Mouse (Mus musculus) megakaryocyte, embryonic 14.5 days (primary cell): ENCODE results near the gene Palm. TPM values are rescaled to one million over a fixed set of nuclear protein-coding genes. Genes with fewer than 3 reads are reported as not detected.
"Not testable (repeated sequence)": the region's sequence is repeated elsewhere in the genome, so short reads cannot be mapped to it uniquely, and the experiment has no call there.

Source experiments
- H3K27me3 ChIP-seq: replicated peaks from 2 replicates; pipeline ENCODE3; 2012; ENCODE audit warnings: inconsistent platforms
- H3K36me3 ChIP-seq: replicated peaks from 2 replicates; pipeline ENCODE3; 2012; ENCODE audit warnings: low read length, inconsistent platforms, mixed read lengths
- H3K4me1 ChIP-seq: 2 replicates; pipeline ENCODE4 v1.6.1; 2012; ENCODE audit warnings: inconsistent platforms
- H3K4me3 ChIP-seq: replicated peaks from 2 replicates; pipeline ENCODE3; 2012; ENCODE audit warnings: moderate library complexity, mild to moderate bottlenecking, inconsistent platforms
- H3K9me3 ChIP-seq: 2 replicates; pipeline ENCODE4 v1.6.1; 2012; ENCODE audit warnings: inconsistent platforms
- FLI1 ChIP-seq: IDR thresholded peaks from 2 replicates; pipeline ENCODE4 v1.6.1; 2012; ENCODE audit warnings: low read length, inconsistent platforms, mixed read lengths
- GATA1 ChIP-seq: IDR thresholded peaks from 3 replicates; pipeline ENCODE4 v1.6.1; 2012; ENCODE audit warnings: mixed read lengths, low read length, inconsistent platforms, borderline replicate concordance
- polyA plus RNA-seq: library from polyadenylated mRNA; stranded (reverse); fragments of >175 nt; gene quantifications from 2 replicates; pipeline ENCODE4 v1.2.3, GENCODE M21; 2012; ENCODE audit warnings: low replicate concordance; ENCODE audit not compliant: insufficient read depth

Gene Palm
- polyA plus RNA-seq: 39.0 and 54.6 TPM in 2 replicates

DNA sequence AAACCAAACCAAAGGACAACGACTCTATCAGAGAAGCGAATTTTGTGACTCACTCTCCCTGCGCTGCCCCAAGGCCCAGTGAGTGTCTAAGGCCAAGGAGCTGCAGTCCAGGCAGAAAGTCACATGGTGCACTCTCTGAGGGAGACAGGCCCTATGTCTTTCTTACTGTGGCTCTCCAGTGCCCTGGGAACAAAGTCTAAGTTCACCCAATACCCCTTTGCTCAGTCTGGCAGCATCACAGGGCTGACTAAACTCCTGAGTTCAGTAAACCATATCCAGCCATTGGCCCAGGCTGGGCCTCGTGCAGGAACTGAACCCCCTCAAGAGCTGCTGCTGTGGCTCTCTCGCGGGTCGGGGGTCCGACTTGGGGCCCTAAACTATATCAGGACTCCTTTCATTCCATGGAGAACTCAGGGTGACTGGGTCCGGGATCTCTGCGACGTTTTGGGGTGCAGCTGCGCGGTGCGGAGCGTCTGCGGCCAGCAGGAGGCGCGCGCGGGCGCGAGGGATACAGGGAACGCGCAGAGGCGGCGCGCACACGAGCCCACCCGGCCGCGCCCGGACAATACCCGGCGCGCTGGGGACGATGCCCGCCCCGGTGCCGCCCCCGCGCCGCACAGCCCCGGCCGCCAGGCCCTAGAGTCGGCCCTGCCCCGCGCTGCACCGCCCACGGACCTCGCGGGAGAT is at the start of gene Palm:
Gene Palm, plus strand, starts transcription at position 522 of the 687 bp plus-strand sequence.
- Histone ChIP-seq H3K4me1 (peaks cover 61% of the 10 kb centered on the region), H3K36me3 (no peaks in the 10 kb centered on the region), H3K27me3 (peaks cover 26% of the 10 kb centered on the region), H3K4me3 (peak within 1 kb of the TSS; percentile 93), H3K9me3 (peaks cover 2% of the 10 kb centered on the region; the same call in 1 of the 2 replicates)
- no peak for TF ChIP-seq FLI1
- no peak for TF ChIP-seq GATA1

DNA sequence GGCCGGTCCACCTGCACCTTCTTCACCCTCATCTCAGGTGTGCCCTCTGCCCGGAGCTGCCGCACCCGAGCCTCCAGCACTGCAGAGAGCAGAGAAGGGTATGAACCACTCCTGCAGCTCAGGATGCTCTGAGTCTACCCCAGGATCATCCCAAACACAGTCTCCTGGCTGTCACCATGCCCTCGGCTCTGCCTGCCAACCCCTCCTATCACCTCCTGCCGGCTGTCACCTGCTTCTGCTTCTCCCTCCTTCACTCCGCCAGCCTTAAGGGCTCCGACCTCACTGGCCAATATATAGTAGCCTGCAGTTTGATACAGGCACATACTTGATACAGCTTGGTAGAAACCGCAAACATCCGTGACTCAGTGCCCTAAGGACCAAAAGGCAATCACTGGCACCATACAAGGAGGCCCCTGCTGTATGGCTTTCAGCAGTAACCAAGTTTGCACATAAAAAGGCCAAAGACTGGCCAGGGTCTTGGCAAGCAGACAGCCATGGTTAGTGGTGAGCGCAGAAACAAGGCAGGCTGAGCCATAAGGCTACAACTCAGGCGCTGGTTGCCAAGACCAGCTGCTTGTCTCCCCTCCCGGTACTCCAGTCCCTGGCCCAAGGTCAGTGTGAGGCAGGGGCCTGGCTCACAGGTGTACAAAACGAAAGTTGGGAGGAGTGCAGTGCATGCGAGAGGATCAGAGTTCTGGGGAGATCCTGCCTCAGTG is 49.6 kb upstream of the Palm start:
- TF ChIP-seq GATA1: no peak
- no peak for TF ChIP-seq FLI1
- peaks cover 39% of the 10 kb centered on the region for H3K4me1 ChIP-seq
- no peaks in the 10 kb centered on the region for H3K27me3 ChIP-seq
- no peak overlapping the region for H3K4me3 ChIP-seq
- peaks cover 57% of the 10 kb centered on the region for H3K36me3 ChIP-seq
- H3K9me3 ChIP-seq: no peaks in the 10 kb centered on the region

DNA sequence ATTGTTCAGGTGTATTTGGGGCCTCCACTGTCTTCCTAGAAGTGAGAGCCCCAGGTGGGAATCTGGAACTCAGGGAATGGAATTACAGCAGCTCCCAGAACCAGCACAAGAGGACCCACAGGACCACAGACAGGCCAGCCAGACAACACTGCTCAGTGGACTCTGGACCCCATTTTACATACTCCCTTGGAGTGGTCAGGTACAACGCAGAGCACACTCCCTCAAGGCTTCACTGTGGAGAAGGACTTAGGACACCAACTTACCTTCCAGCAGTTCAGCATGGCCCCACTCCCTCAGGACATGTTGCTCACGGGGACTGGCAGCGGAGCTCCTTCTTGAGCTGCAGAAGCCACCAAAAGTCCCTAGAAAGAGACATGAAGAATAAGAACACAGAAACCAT is 48.0 kb upstream of the Palm start:
- TF ChIP-seq FLI1: no peak
- Histone ChIP-seq H3K4me1 (peaks cover 34% of the 10 kb centered on the region), H3K27me3 (no peaks in the 10 kb centered on the region), H3K36me3 (peaks cover 41% of the 10 kb centered on the region), H3K9me3 (no peaks in the 10 kb centered on the region), H3K4me3 (peak overlapping the region; percentile 90)

DNA sequence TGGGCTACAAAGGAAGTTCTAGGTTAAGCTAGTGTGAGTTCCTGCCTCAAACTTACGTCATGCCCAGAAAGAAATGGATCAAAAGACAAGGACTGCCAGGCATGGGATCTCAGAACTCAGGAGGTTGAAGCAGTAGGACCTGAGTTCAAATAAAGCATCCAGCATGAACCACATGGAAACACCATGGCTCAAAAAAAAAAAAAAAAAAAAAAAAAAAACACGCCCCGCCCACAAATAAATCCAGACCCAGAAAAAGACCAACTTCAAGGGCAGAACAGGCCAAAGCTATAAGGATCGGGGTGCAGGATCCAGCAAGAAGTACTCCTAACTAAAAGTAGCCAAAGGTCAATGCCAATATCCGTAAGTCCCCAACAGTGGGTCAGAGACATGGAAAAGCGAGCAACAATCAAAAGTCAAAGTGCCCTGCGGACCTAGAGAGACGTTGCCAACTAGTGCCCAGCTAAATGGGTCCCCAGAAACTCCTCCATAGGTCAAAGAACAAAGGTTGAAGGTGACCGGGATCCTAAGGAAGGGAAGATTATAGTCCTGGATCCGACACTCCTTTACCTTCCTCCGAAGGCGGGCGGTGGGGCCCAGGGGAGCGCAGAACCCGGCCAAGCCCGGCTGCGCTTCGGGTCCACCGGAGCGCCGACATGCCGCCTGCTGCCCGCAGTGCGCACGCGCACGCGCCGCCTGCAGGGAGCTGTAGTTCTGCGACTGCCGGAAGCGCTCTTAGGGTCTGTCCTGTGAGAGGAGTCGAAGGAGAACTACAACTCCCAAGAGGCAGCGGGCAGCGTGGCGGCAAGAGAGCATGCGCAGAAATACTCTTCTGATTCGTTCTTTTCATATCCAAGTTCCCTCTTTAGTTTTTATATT is 47.2 kb upstream of the Palm start, which contains the start of gene Polrmt:
Gene Polrmt, minus strand, starts transcription at position 684 of the 876 bp plus-strand sequence.
- H3K36me3 ChIP-seq: peaks cover 33% of the 10 kb centered on the region
- TF ChIP-seq GATA1 (no peak), FLI1 (no peak)
- peaks cover 35% of the 10 kb centered on the region for H3K4me1 ChIP-seq
- H3K4me3 ChIP-seq: peak within 1 kb of the TSS; percentile 90
- peaks cover 2% of the 10 kb centered on the region for H3K27me3 ChIP-seq
- no peaks in the 10 kb centered on the region for H3K9me3 ChIP-seq

DNA sequence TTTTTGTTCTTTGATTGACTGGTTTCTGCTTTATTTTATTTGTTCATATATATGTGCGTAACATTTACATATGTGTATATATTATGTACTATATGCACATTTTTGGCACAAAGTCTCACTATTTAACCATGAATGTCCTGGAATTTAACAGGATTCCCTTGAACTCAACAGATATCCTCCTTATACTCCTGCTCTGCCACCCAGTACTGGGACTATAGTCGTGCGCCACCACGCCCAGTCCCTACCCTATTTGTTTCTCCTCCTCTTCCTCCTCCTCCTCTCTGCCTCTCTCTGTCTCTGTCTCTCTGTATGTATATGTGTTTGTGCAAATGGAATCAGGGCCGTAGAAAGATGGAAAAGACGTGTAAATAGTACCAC is 46.6 kb upstream of the Palm start:
- Histone ChIP-seq H3K4me3 (peak overlapping the region; percentile 90), H3K36me3 (peaks cover 27% of the 10 kb centered on the region), H3K9me3 (no peaks in the 10 kb centered on the region), H3K4me1 (peaks cover 40% of the 10 kb centered on the region), H3K27me3 (peaks cover 8% of the 10 kb centered on the region)
- TF ChIP-seq FLI1 (no peak), GATA1 (no peak)

DNA sequence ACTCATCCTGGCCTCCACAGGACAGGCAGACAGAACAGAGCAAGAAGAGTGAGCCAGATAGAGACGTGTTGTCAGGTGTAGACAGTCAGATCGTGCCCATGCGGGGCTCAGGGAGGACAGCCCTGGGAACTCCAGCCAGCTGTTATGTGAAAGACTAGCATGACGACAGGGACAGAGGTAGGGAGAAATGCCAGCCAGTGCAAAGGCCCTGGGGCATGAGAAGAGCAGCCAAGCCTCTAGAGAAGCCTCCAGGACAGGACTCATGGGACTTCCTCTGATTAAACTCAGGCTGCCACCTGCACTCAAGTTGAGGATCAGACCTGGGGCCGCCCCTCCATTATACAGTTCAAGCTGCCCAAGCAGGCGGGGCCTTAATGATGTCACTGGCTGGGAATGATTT is 44.9 kb upstream of the Palm start:
- no peak for TF ChIP-seq GATA1
- TF ChIP-seq FLI1: no peak
- Histone ChIP-seq H3K4me3 (no peak overlapping the region), H3K36me3 (peaks cover 12% of the 10 kb centered on the region), H3K9me3 (no peaks in the 10 kb centered on the region), H3K4me1 (peaks cover 40% of the 10 kb centered on the region), H3K27me3 (peaks cover 8% of the 10 kb centered on the region)

DNA sequence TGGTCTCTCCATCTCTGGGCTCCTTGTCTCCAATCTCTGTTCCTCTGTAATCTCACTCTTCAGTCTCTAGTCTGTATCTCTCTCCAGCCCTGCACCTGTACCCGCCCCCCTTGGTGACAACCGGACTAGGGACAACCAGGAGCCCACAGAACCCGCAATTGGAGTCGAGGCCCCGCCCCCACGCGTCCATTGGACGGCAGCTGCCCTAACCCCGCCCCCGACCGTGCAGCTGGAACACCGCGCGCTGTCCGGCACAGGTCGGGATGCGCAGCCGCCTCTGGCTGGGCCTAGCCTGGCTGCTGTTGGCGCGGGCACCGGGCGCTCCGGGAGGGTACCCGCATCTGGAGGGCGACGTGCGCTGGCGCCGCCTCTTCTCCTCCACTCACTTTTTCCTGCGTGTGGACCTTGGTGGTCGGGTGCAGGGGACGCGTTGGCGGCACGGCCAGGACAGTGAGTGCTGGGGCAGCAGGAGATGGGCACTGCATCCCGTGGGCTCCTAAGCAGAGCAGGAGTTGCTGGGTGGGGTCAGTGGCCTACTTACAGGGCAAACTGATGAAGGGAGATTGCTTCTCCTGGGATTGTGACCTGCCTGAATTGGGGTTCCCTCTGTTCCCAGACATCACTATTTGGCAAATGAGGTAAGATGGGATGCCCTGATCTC is 38.4 kb upstream of the Palm start, which contains the start of gene Fgf22:
Gene Fgf22, plus strand, starts transcription at position 221 of the 661 bp plus-strand sequence.
- Histone ChIP-seq H3K4me3 (peak within 1 kb of the TSS; percentile 71), H3K36me3 (peaks cover 45% of the 10 kb centered on the region), H3K27me3 (peaks cover 11% of the 10 kb centered on the region), H3K4me1 (peaks cover 16% of the 10 kb centered on the region), H3K9me3 (no peaks in the 10 kb centered on the region)
- TF ChIP-seq FLI1 (no peak), GATA1 (no peak)

DNA sequence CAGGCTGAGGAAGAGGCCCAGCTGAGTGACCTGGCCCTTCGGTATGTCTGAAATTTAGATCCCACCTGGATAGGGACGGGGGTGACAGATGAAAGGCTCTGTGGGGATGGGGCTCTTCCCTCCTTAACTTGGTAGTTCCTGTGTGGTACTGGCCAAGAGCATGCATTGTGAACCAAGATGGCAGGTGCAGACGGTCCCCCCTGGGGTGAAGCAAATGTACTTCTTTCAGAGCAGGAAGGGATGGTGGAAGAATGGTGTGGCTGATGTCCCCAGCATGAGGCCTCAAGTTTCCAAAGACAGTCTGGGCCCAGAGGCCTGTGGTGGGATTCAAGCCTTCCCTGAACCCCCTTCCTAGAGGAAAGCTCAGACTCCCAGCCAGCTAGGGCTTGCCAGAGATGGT is 37.5 kb upstream of the Palm start:
- TF ChIP-seq GATA1 (no peak), FLI1 (no peak)
- Histone ChIP-seq H3K36me3 (peaks cover 53% of the 10 kb centered on the region), H3K4me1 (peaks cover 16% of the 10 kb centered on the region), H3K9me3 (no peaks in the 10 kb centered on the region), H3K27me3 (peaks cover 11% of the 10 kb centered on the region), H3K4me3 (no peak overlapping the region)

DNA sequence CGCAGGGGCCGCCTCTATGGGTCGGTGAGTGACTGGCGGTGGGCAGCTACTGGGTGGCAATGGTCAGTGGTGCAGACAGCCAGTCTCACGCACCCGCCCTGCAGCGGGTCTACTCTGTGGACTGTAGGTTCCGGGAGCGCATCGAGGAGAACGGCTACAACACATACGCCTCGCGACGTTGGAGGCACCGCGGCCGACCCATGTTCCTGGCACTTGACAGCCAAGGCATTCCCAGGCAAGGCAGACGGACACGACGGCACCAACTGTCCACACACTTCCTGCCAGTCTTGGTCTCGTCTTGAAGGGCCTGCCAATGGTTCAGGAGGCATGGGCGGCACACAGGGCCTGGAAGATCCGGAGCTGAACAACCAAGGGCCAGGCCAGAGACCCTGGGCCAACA is 36.7 kb upstream of the Palm start:
- H3K4me1 ChIP-seq: peaks cover 13% of the 10 kb centered on the region
- H3K36me3 ChIP-seq: peaks cover 61% of the 10 kb centered on the region
- no peak for TF ChIP-seq FLI1
- no peak for TF ChIP-seq GATA1
- H3K4me3 ChIP-seq: peak overlapping the region; percentile 29
- H3K27me3 ChIP-seq: peaks cover 4% of the 10 kb centered on the region
- no peaks in the 10 kb centered on the region for H3K9me3 ChIP-seq

DNA sequence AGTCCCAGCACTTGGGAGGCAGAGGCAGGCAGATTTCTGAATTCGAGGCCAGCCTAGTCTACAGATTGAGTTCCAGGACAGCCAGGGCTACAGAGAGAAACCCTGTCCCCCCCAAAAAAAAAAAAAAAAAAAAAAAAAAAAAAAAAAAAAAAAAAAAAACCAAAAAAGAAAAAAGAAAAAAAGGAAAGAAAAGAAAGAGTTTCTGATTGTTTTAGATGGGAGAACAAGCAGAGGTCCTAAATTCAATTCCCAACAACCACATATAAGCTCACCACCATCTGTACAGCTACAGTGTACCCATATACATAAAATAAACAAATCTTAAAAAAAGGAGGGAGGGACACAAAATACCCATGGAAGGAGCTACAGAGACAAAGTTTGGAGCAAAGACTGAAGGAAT is 33.7 kb upstream of the Palm start:
- H3K9me3 ChIP-seq, H3K27me3 ChIP-seq, H3K4me3 ChIP-seq: not testable (repeated sequence)
- Histone ChIP-seq H3K4me1 (peaks cover 40% of the 10 kb centered on the region), H3K36me3 (peaks cover 86% of the 10 kb centered on the region)
